Mouse (Mus musculus): ENCODE measurements around the gene Myrfl. TPM values are rescaled to one million over a fixed set of nuclear protein-coding genes. Genes with fewer than 3 reads are reported as not detected.

The Myrfl gene
- total RNA-seq, 2 experiments from 2014 or later: 0.09 TPM; not detected in 1

GRCm38 (mm10) chr10:116914586-116914985, 17.9 kb upstream of the Myrfl start:
- ATAC-seq (ENCODE audit: poor library complexity, severe bottlenecking): no peak

DNA sequence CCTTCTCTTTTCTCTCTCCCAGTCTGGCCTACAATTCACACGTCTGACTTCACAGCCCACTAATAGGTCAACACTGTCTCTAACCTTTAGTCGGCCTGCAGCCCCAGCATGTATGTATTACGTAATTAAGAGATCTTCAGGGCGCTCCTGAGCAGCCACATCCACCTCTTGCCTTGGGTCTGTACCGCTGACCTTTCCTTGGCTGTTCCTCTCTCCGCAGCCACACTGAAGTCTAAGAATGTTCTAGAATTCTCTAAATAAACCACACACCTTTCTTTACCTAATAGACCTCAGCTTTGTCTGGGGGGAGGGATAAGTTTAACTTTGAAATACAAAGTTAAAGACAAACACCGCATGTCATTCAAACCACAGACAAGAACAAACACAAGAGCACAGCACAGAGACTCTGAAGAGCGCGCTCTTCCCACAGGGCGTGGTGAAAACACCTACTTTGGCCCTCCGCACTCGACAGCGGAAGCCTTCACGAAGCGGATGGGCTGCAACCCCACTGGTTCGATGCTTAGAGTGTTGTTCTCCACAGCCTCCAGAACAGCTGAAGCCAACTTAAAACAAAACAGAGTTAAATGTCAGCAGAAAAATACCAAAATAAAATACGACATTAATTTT, 17.0 kb upstream of the Myrfl start:
- peak; percentile 58 for ATAC-seq (ENCODE audit: poor library complexity, severe bottlenecking)

DNA sequence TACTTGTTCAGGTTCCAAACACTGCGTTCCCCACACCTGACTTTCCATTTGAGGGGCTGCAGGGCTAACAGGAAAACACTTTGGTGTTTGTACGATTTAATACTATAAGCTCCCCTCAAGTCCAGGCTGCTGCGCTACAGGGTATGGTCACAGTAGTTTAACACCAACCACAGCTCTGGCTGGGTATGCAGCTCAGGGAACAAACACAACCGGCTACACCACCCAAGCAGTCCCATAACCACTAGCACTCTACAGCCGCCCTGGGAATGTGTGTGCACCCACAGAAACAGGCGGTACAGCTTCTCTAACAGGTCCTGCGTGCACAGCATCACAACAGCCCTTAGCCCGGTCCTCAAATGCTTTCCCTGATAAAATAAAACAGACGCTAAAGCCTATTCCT, 16.1 kb upstream of the Myrfl start:
- no peak for ATAC-seq (ENCODE audit: poor library complexity, severe bottlenecking)

DNA sequence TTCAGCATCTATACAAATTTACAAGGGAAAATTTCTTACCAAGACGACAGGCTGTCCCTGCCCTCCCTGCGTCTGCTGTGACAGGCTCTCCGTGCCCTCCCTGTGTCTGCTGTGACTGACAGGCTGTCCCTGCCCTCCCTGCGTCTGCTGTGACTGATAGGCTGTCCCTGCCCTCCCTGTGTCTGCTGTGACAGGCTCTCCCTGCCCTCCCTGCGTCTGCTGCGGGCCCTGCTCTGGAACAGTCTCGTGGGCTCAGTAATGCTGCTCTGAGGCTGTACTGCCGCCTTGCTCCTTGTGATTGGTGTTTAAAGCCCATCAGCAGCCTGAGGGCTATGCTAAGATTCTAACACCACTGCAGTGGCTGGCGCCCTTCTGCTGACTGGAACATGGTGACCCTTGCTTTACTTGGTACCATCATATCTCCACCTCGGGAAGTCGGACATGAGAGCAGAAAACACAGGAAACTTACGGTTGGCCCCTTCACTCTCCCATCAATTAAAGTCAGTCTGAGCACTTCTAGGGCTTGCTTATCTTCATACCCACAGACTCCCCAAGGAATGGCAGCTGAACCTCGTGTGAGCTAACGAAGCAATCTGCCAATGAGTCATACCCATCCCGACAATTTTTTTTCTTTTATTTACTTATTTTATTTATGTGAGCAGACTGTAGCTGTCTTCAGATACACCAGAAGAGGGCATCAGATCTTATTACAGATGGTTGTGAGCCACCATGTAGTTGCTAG, 12.4 kb upstream of the Myrfl start:
- no peak for ATAC-seq (ENCODE audit: poor library complexity, severe bottlenecking)

GRCm38 (mm10) chr10:116906794-116907193, 10.1 kb upstream of the Myrfl start:
- peak; percentile 71 for ATAC-seq (ENCODE audit: poor library complexity, severe bottlenecking)

- ATAC-seq (ENCODE audit: poor library complexity, severe bottlenecking): no peak
Measured at GRCm38 (mm10) chr10:116904503-116904908, 7.8 kb upstream of the Myrfl start.

- ATAC-seq (ENCODE audit: poor library complexity, severe bottlenecking): no peak
Measured at GRCm38 (mm10) chr10:116895108-116895833, 1.4 kb downstream of the Myrfl start.

GRCm38 (mm10) chr10:116894540-116894939, 2.2 kb downstream of the Myrfl start:
- ATAC-seq (ENCODE audit: poor library complexity, severe bottlenecking): no peak

DNA sequence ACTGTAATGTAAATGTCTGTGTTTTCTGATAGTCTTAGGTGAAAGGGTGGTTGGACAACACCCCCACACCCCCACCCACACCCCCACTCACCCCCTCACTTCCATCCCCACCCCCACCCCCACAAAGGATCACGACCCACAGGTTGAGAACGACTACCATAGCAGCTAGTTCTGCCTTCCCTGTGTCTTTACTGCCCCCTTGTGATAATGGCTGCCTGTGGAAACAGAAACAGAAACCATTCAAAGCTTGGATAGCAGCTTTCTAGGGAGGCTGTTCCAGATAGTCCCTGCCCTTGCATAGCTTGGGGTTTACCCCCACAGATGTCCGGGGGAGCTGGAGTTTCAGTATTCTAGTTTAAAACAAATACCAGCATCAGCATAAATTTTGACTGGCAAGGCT, 3.0 kb downstream of the Myrfl start:
- peak; percentile 70 for ATAC-seq (ENCODE audit: poor library complexity, severe bottlenecking)

- ATAC-seq (ENCODE audit: poor library complexity, severe bottlenecking): no peak
Measured at GRCm38 (mm10) chr10:116890587-116890986, 6.1 kb downstream of the Myrfl start.

DNA sequence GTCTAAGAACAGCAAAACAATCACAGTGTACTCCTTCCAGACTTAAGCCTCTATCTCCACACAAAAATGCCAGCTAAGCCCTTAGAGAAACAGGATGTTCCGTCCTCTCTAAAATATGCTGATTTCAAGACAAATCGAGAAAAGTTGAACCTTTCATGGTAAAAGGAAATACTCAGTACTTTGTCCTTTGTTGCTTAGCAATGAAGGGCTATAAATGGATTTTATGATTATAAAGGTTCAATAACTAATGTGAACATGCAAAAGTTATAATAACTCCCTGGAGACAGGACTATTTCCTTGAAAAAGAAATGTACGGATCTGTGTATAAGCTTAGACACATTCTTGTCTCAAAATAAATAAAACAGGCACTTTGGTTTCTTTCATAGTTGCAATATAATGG, 12.2 kb downstream of the Myrfl start:
- ATAC-seq (ENCODE audit: poor library complexity, severe bottlenecking): no peak

- ATAC-seq (ENCODE audit: poor library complexity, severe bottlenecking): no peak
Measured at GRCm38 (mm10) chr10:116883531-116883930, 13.2 kb downstream of the Myrfl start.

- no peak for ATAC-seq (ENCODE audit: poor library complexity, severe bottlenecking)
Measured at GRCm38 (mm10) chr10:116877436-116877835, 19.3 kb downstream of the Myrfl start.

- ATAC-seq (ENCODE audit: poor library complexity, severe bottlenecking): no peak
Measured at GRCm38 (mm10) chr10:116874490-116874889, 22.2 kb downstream of the Myrfl start.

GRCm38 (mm10) chr10:116872016-116872410, 24.7 kb downstream of the Myrfl start:
- ATAC-seq (ENCODE audit: poor library complexity, severe bottlenecking): no peak

DNA sequence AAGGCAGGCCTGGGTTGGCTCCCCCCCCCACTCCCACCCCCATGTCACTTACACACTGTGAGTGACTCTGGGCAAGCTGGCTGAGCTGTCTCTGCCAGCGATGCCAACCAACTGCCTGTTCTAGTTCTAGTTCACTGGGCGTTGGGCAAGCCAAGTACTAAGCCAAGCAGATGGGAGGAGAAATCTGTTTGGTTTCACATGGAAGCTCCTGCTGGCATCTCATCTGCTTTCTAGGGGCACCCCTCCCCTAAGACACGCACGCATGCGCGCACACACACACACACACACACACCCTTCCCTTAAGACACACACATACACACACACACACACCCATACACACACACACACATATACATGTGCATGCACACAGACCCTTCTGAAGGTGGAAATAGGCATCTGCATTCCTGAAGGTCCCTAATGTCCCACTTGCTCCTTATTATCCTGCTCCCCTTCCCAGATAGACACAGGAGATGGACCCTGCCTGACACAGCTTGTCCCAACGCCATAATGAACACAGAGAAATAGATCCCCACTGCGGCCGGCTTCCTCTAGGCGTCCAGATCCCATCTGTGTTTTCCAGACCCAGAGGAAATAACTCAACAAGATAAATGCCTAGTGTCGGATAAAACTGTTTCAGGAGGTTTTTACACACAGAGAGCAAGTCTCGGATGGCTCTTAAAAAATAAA, 25.2 kb downstream of the Myrfl start:
- no peak for ATAC-seq (ENCODE audit: poor library complexity, severe bottlenecking)

GRCm38 (mm10) chr10:116870819-116871218, 25.9 kb downstream of the Myrfl start:
- ATAC-seq (ENCODE audit: poor library complexity, severe bottlenecking): no peak

DNA sequence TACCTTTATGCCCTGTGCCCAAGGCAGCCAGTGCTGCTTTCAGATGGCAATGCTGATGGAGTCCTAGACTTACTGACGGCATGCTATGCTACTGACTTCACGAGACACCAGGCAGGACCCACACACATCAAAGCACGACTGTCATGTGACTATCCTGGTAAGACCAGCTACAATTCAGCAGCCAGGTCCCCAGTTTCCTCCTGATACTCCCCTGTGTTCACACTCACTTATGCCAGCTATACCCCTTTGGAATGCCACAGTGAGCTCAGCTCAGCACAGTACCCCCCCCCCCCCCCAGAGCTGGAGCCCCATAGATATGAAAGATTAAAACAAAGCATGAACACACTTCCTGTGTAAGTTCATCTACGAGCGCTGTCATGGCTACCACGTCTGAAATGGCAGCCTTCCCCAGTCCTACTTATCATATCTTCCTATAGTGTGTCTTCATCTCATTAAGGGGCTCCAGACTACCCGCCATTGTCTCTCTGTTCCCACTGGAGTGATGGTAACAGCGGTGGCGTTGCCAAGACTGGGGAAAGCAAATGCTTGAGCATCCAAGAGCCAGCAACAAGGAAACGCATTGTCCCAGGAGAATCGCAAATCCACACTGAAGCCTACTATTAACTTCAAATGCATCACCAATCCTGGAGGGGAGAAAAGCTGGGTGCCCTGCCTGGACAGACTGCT, 43.4 kb downstream of the Myrfl start:
- no peak for ATAC-seq (ENCODE audit: poor library complexity, severe bottlenecking)

DNA sequence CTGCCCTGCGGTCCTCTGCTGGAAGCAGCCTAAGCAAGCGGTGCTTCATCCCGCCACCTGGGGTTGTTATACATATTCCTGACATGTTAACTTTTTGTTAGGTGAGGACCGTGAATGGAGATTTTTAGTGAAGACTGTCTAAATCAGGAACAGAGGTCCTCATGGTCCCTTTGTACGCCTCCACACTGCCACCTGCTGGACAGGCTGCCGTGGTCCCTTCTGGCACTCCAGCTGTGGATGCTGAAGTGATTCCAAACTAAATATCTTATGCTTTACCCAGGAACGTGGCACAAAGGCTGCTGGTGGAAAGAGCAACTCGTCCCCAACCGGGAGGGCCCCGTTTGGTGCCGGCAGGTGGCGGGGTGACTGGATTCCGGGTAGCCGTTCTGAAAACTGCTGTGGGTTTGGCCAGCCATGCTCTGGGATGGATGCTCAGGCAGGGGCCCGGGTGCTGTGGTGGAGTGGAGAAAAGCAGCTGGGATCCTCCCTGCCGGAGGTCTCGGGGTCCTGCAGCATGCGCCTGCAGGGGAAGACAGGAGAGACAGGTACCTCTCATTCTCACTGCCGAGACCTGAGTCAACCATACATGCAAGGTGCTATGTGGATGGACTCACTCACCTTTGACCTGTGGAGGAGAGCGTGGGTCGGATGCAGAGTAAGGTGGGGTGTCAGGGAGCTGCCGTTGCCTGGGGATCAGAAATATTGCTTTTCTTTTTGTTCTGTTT, 47.8 kb downstream of the Myrfl start:
- peak; percentile 91 for ATAC-seq (ENCODE audit: poor library complexity, severe bottlenecking)

DNA sequence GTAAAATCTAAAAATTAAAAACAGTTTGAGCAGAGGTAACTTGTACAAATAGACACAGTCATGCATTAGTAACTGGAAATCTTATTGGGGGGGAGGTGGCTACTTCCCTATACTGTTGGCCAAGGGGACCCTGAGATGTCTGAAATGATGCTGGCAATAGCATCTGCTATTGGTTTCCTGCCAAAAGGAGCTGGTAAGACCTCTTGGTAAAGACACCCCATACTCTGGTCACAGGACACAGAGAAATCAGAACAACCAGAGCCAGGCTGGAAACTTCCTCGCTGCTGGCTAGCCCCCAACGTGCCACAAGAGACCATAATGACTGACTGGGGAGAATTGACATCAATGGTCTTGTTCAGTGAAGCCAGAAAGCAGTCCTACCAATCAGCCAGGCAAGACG, 55.2 kb downstream of the Myrfl start:
- ATAC-seq (ENCODE audit: poor library complexity, severe bottlenecking): no peak

Data from megakaryocyte, adult 5-6 weeks (primary cell).